Mouse (Mus musculus) spleen, adult 2 months (tissue): ENCODE measurements at regions not wholly inside any gene's neighbourhood (a gene's known extent, or its start where the extent isn't known, plus 50 kb on each side); places are given as distances from the start of the nearest gene placed in this dataset.

ENCODE experiments used
- DNase-seq, 2 experiments: peaks; one replicate each; pipeline versions ENCODE4 v3.0.0 to v3.0.0-alpha.2; 2012 to 2021; ENCODE audit warnings: low spot score in 2 of 2, low read depth in 1 of 2
- H3K27ac ChIP-seq: fragments of 200-500 bp; 2 replicates; pipeline ENCODE4 v1.5.1; 2012; ENCODE audit warnings: low read length, inconsistent platforms; ENCODE audit not compliant: insufficient read depth
- H3K27me3 ChIP-seq: fragments of 200-500 bp; 2 replicates; pipeline ENCODE4 v1.6.1; 2012; ENCODE audit warnings: mild to moderate bottlenecking, moderate library complexity, low read length, inconsistent platforms; ENCODE audit not compliant: control insufficient read depth, insufficient read depth
- H3K36me3 ChIP-seq: fragments of 200-500 bp; 2 replicates; pipeline ENCODE4 v1.6.1; 2012; ENCODE audit warnings: mild to moderate bottlenecking, low read length, inconsistent platforms; ENCODE audit not compliant: control insufficient read depth, insufficient read depth
- H3K4me1 ChIP-seq: fragments of 200-500 bp; 2 replicates; pipeline ENCODE4 v1.6.1; 2011; ENCODE audit warnings: inconsistent platforms; ENCODE audit not compliant: control insufficient read depth, insufficient read depth, insufficient read length
- H3K4me3 ChIP-seq: fragments of 200-500 bp; 2 replicates; pipeline ENCODE4 v1.5.1; 2011; ENCODE audit warnings: mild to moderate bottlenecking, inconsistent platforms; ENCODE audit not compliant: insufficient read depth, insufficient read length; ENCODE audit errors: extremely low read depth
- CTCF ChIP-seq: fragments of 200-500 bp; IDR thresholded peaks from 2 replicates; pipeline ENCODE4 v1.5.1; 2011; ENCODE audit warnings: mild to moderate bottlenecking, inconsistent platforms; ENCODE audit not compliant: insufficient read depth, insufficient read length, insufficient replicate concordance; ENCODE audit errors: extremely low read depth
- POLR2A ChIP-seq: fragments of 200-500 bp; IDR thresholded peaks from 2 replicates; pipeline ENCODE4 v1.6.1; 2011; ENCODE audit warnings: low read depth, low read length, inconsistent platforms
- WGBS: fragments of 180-500 bp; shearing (Covaris S2); methylation state at CpG from one replicate; pipeline ENCODE4 v1.1.7; 2018; 5-methylcytosine and 5-hydroxymethylcytosine counted together

GRCm38 (mm10) chr6:143668551-143668950 is 501.5 kb downstream of the Etnk1 start:
- Histone ChIP-seq H3K36me3 (no peaks in the 10 kb centered on the region), H3K27me3 (no peaks in the 10 kb centered on the region), H3K4me1 (no peaks in the 10 kb centered on the region), H3K4me3 (no peak overlapping the region), H3K27ac (no peak overlapping the region)
- TF ChIP-seq POLR2A = no peak
- no peak for TF ChIP-seq CTCF
- DNase-seq = no peak
- 71% methylated on average over 4 of the region's 4 CpGs for WGBS

GRCm38 (mm10) chr6:143669446-143670130 is 502.6 kb downstream of the Etnk1 start:
- Histone ChIP-seq H3K4me1 (no peaks in the 10 kb centered on the region), H3K36me3 (no peaks in the 10 kb centered on the region), H3K27ac (no peak overlapping the region), H3K27me3 (no peaks in the 10 kb centered on the region), H3K4me3 (no peak overlapping the region)
- DNase-seq = no peak
- TF ChIP-seq POLR2A = no peak
- no peak for TF ChIP-seq CTCF
- WGBS = 73% methylated on average over 3 of the region's 3 CpGs

GRCm38 (mm10) chr6:143690131-143690530 is 523.1 kb downstream of the Etnk1 start:
- no peaks in the 10 kb centered on the region for H3K36me3 ChIP-seq
- H3K27ac ChIP-seq = no peak overlapping the region
- 89% methylated on average over 9 of the region's 9 CpGs for WGBS
- H3K4me3 ChIP-seq = no peak overlapping the region
- TF ChIP-seq CTCF (no peak), POLR2A (no peak)
- DNase-seq = no peak
- H3K4me1 ChIP-seq = no peaks in the 10 kb centered on the region
- H3K27me3 ChIP-seq = no peaks in the 10 kb centered on the region

GRCm38 (mm10) chr6:143690866-143691265 is 523.8 kb downstream of the Etnk1 start:
- no peak for TF ChIP-seq CTCF
- TF ChIP-seq POLR2A = no peak
- Histone ChIP-seq H3K36me3 (no peaks in the 10 kb centered on the region), H3K4me3 (no peak overlapping the region), H3K4me1 (no peaks in the 10 kb centered on the region), H3K27me3 (no peaks in the 10 kb centered on the region), H3K27ac (no peak overlapping the region)
- no peak for DNase-seq
- 85% methylated on average over 6 of the region's 6 CpGs for WGBS

GRCm38 (mm10) chr6:143697997-143698396 is 531.0 kb downstream of the Etnk1 start:
- H3K4me1 ChIP-seq = no peaks in the 10 kb centered on the region
- 36% methylated on average over 6 of the region's 6 CpGs for WGBS
- no peaks in the 10 kb centered on the region for H3K36me3 ChIP-seq
- no peak overlapping the region for H3K4me3 ChIP-seq
- TF ChIP-seq CTCF (no peak), POLR2A (no peak)
- no peaks in the 10 kb centered on the region for H3K27me3 ChIP-seq
- H3K27ac ChIP-seq = no peak overlapping the region
- no peak for DNase-seq

- TF ChIP-seq CTCF (no peak), POLR2A (no peak)
- no peak for DNase-seq
- WGBS = 87% methylated on average over 8 of the region's 8 CpGs
Observed at GRCm38 (mm10) chr6:143703984-143704383, 537.0 kb downstream of the Etnk1 start.

GRCm38 (mm10) chr6:143706451-143706850 is 539.4 kb downstream of the Etnk1 start:
- Histone ChIP-seq H3K4me1 (no peaks in the 10 kb centered on the region), H3K36me3 (no peaks in the 10 kb centered on the region), H3K4me3 (no peak overlapping the region), H3K27ac (no peak overlapping the region), H3K27me3 (no peaks in the 10 kb centered on the region)
- DNase-seq = no peak
- TF ChIP-seq POLR2A = no peak
- TF ChIP-seq CTCF = no peak
- 77% methylated on average over 10 of the region's 10 CpGs for WGBS

More at GRCm38 (mm10) chr6:143703984-143704383, 537.0 kb downstream of the Etnk1 start:
- H3K4me3 ChIP-seq = no peak overlapping the region
- H3K4me1 ChIP-seq = no peaks in the 10 kb centered on the region
- no peaks in the 10 kb centered on the region for H3K27me3 ChIP-seq
- H3K27ac ChIP-seq = no peak overlapping the region
- no peaks in the 10 kb centered on the region for H3K36me3 ChIP-seq
